Mouse (Mus musculus) liver, postnatal 0 days (tissue): ENCODE data around the gene Ttll12.

Experiments used
- CTCF ChIP-seq: sonication (generic); IDR thresholded peaks from 2 replicates; pipeline ENCODE4 v1.5.1; 2016; ENCODE audit warnings: antibody characterized with exemption, low read depth
- EP300 ChIP-seq: IDR thresholded peaks from 2 replicates; pipeline ENCODE4 v1.6.1; 2016; ENCODE audit warnings: antibody characterized with exemption, low read depth, mild to moderate bottlenecking

DNA sequence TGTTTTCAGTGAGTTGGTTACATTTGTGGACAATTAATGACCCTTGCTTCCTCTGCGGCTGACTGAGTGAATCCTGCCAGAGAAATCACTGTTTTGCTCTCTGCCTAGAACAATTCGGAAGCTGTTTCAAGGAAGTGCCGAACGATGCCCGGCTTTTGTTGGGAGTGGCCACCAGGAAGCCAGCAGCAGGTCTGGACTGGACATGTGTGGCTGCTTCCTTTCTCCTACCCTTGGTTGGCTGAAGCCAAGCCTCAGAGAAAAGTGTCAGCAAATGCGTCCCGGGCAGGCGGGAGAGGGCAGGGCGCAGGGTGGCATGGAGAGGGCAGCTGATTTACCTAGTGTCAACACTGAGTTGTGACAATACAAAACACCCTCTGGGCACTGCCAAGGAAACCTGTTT, 64.7 kb downstream of the Ttll12 start:
- TF ChIP-seq CTCF (no peak), EP300 (no peak)
